Mouse (Mus musculus) G1E (cell line): ENCODE measurements around the gene Gaa.

Experiments
- CTCF ChIP-seq: IDR thresholded peaks from 2 replicates; pipeline ENCODE4 v1.5.1; 2012; ENCODE audit warnings: low read depth, low read length, inconsistent platforms, mixed read lengths
- GATA1 ChIP-seq: IDR thresholded peaks from 2 replicates; pipeline ENCODE4 v1.6.1; 2012; ENCODE audit warnings: borderline replicate concordance, low read length, inconsistent platforms, mixed read lengths
- TAL1 ChIP-seq: conservative IDR thresholded peaks from 2 replicates; pipeline ENCODE4 v1.6.1; 2012; ENCODE audit warnings: low read depth, low read length, inconsistent platforms, mixed read lengths

- TF ChIP-seq CTCF (no peak), GATA1 (no peak), TAL1 (no peak)
Observed at GRCm38 (mm10) chr11:119316720-119317119, 49.0 kb downstream of the Gaa start.
